Mouse (Mus musculus) liver, embryonic 14.5 days (tissue): ENCODE measurements around the gene Chpt1.

ENCODE experiments used
- CTCF ChIP-seq: IDR thresholded peaks from 2 replicates; pipeline ENCODE4 v1.5.1; 2016; ENCODE audit warnings: antibody characterized with exemption, low read depth, control low read depth
- EP300 ChIP-seq: IDR thresholded peaks from 2 replicates; pipeline ENCODE4 v1.6.1; 2016; ENCODE audit warnings: antibody characterized with exemption, low read depth

DNA sequence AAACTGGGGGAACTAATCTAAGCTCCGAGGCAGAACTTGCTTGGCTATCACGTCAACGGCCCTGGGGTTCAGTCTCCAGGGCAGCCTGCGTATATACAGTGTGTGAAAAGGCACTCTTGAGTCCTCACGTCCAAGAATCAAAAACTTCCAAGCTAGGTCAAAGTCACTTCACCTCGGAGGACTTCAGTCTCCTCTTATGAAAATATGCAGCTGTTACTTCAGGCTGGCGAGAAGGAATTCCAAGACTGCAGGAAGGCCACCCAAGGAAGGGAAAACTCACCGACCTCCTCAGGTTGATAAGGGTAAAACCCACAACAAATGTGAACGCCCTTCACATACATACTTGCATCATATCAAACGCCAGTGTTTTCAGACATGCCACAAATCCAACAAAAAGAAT, 2.5 kb downstream of the Chpt1 start:
- TF ChIP-seq CTCF = no peak
- TF ChIP-seq EP300 = no peak
